Mouse (Mus musculus) lung, postnatal 10 days (tissue): Measurements from ENCODE around the gene Sec16b.

Experiments
- DNase-seq: peaks from one replicate; pipeline ENCODE4 v3.0.0; 2021

The Sec16b gene

DNA sequence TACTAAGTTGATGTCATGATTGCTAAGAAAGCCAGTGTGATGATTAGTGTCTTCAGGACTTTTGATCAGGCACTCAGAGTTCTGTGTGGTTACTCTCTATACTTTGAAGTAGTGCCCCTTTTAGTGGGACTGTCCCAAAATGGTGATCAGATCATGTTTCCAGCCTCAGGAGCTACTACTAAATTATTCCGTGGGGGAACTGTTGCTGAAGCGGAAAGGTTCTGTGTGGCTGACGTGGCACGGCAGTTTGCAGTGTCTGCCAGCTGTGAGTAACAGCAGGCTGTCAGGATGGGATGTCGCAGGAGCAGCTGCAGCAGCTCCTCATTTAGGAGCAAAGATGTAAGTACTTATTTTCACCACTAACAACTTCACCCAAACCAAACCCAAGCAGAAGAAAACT is at the start of gene Sec16b:
TSS of gene Sec16b (plus strand) at position 207 of the 400 bp plus-strand sequence.
- DNase-seq: peak; percentile 69

- DNase-seq: no peak
These were observed 48.7 kb upstream of the Sec16b start for GRCm38 (mm10) chr1:157457789-157458188.

- DNase-seq: peak; percentile 92
These were observed 47.9 kb upstream of the Sec16b start, which contains the start of gene Cryzl2 for GRCm38 (mm10) chr1:157458421-157459208. TSS of gene Cryzl2 (plus strand) at chr1:157458577.

GRCm38 (mm10) chr1:157459904-157460303 is 46.6 kb upstream of the Sec16b start:
- DNase-seq: no peak

GRCm38 (mm10) chr1:157461276-157461675 is 45.3 kb upstream of the Sec16b start:
- DNase-seq: no peak

DNA sequence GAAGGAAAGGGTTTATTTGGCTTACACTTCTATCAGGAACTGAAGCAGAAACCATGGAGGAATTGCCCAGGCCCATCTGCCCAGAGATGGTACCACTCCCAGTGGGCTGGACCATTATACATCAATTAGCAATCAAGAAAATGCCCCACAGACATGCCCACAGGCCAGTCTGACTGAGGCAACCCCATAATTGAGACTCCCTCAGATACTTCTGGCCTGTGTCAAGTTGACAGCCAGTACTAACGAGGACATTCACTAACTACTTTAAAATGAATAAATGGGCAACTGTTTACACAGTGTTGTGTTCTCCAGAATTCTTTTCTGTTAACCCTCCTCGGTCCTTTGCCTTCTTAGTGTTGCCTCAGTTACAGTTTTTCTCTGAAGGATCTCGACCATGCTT is 44.2 kb upstream of the Sec16b start:
- DNase-seq: no peak

DNA sequence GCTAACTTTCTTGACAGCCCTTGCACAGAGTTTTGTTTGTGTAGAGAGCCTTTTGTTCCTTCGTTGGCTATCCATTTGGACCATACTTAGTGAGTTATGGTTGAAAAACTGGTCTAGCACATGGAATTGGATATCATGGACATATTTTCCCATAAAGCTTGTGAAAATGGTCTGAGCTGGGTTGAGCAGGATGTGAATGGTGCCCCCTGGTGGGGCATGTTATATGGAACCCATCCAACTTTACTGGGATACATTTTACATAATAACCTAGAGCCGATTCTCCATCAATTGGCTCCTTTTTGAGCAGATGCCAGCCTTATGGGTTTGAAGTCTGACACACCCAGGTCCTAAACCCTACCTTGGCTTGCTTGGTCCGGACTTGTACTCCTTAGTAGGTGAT is 41.3 kb upstream of the Sec16b start:
- DNase-seq: peak; percentile 62

DNA sequence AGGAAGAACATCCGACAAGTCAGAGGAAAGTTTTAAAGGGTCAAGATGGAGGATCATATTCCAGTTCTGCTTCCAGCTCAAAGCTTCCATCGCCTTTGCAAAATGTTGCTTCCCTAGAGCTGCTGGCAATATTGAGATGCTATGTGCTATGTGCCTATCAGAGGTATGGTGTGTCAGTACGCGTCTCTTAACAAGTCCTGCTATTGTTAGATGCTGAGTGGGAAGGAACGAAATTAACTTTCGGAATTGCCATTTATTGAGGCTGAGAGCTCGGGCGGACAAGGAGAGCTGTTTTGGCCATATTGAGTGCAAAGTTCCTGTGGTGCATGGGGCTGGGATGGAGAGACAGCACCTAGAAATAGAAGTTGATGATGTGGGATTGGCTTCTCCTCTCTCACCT is 38.7 kb upstream of the Sec16b start:
- no peak for DNase-seq

DNA sequence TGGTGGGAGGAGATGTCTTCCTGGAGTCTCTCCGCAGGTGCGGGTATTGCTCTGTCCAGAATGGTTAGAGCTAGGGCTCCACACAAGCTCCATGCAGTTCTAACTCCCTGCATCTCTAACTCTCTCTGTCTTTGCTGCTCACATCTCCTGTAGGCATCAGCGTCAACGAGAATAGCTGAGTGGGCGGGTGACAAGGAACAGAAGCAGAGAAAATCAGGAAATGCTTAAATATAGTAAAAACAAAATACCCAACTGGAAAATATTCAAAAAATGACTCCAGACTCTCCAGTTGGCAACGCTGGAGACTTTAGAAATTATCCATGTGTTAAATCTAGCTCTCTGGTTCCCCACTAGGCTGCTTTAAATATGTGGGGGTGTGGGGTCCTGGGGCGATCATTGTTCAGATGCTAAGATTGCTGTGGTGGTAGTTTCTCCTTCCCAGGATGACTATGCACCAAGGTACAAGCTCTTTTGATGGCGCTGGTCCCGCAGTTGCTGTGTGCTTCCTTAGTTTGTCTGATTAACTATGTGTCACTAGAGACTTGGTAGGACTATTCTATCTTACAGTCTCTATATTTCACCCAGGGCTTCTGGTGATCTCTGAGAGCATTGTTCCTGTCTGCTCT is 35.7 kb upstream of the Sec16b start:
- no peak for DNase-seq

GRCm38 (mm10) chr1:157472716-157473115 is 33.8 kb upstream of the Sec16b start:
- DNase-seq: no peak

GRCm38 (mm10) chr1:157474865-157475264 is 31.7 kb upstream of the Sec16b start:
- no peak for DNase-seq

DNA sequence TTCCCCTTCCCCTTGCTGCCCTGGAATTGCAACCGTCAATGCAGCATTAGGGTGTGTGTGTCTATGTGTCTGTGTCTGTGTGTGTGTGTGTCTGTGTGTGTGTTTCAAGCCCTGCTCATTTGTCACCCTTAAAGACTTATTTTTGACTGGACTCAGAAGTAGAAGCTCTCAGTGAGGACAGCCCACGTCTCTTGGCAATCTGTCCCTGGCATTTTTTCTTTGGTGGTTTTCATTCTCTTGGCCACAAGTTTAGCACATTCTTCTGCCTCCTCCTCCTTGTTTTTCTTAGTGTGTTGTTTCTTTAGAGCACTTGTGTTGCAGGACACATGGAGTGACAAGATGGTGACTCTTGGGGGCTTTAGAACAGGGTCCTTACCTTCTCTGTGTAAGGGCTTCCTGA is 30.3 kb upstream of the Sec16b start:
- no peak for DNase-seq

- DNase-seq: no peak
These were observed 26.4 kb upstream of the Sec16b start for GRCm38 (mm10) chr1:157480090-157480489.

GRCm38 (mm10) chr1:157480901-157481300 is 25.6 kb upstream of the Sec16b start:
- DNase-seq: no peak

DNA sequence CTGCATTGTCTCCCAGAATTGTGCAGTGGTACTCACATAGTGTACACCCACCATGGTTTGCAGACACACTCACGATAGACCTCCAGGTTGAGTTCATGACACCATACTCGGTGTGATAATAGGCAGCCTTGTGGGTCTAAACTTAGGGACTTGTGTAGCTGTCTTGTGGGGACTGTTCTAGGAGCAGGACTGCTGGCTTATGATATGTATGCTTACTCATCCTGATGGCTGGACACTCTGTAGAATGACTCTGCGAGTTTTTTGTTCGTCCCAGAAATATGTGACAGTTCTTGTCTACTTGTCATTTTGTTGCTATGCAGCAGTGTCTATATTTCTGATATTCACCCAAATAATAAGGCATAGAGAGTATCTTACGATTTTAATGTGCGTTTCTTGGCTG is 24.9 kb upstream of the Sec16b start:
- no peak for DNase-seq

DNA sequence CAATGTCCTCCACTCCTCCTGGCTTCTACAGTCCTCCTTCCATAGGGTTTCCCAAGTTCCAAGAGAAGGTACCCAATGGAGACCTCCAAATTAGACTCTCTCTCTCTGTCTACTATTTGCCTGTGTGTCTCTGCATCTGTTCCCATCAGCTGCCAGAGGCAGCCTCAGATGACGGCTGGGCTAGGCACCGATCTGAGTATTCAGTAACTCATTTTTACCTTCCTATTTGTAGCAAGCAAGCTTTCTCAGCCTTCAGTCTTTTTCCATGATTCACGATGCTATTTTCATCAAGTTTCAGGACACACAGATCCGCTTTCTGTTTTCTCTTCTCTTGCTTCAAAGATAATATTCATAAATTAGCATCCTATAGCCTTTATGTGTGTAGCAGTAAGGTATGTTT is 22.4 kb upstream of the Sec16b start:
- no peak for DNase-seq

DNA sequence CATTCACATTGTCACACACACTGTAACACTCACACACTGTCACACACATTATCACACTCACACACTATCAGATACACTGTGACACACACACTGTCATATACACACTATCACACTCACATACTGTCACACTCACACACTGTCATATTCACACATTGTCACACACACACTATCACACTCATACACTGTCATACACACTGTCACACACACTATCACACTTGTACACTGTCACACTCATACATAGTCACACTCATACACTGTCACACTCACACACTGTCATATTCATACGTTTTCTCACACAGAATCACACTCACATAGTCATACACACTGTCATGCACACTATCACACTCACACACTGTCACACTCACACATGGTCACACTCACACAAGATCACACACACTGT is 5.9 kb upstream of the Sec16b start:
- DNase-seq: no peak

DNA sequence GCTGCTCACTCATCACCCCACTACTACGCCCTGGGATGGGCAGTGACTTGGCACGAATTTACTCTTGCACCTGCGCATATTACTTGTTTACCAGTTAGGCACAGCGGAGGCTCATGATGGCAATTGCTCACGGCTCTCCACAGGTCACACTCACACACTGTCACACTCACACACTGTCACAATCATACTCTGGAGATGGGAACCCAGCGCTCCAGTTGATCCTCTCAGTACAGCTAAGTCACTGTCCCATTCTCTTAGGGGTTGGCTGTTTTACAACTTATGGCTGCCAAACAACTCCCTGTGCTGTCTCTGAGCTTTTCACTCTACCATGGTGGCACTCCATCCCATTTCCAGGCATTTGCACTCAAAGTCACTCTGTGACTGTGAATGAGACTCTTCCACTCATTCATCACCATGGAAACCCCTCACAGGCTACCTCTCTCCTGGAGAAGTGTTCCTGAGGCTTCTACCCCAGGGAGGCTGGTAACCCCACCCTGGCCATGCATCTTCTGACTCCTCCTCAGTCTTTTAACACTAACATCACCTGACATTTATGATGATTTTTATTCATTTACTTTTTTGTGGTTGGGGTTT is 5.1 kb upstream of the Sec16b start:
- DNase-seq: no peak

DNA sequence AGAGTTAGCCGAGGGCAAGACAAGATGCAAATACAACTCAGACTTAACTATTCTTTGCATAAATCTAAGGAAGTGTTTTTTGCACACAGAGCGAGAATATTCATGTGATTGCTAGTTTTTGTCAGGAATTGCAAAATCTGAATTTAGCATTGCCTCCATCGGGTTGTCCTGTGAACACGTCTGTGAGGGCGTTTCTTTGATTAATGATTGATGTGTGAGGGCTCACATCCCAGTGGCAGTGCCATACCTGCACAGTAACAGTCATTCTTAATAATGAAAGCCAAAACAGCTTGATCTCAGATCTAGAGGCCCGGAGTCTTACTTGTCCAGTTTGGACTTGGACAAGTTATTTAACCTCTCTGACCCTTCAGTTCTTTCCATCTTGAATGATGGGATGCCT is 3.5 kb upstream of the Sec16b start:
- no peak for DNase-seq

DNA sequence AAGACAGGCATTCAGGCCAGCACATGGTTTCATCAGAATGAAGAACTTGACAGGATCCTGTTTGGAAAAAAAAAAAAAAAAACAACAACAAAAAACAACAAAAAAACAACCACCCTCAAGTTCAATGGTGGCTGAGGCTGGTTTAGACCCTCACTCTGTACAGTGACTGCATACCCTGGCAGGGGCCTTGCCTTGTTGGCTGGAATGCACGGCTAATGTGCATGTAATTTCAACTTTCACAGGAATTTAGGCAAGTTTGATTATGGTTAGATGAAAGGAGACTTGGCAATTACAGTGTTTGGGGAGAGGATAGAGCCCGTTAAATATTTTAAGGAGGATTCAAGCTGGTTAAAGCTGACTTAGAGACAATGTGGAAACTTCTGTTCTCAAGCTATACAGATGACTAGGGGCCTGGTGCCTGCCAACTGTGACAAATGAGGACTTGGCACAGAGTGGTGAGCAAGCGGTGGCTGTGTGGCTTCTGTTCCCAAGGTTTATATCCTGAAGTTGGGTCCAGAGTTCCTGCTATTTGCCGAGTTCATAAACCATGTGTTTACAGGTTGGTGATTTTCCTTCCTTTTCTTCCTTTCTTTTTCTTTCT is 567 bp downstream of the Sec16b start:
- DNase-seq: peak; percentile 16

GRCm38 (mm10) chr1:157507814-157508213 is 1.3 kb downstream of the Sec16b start:
- peak; percentile 65 for DNase-seq

DNA sequence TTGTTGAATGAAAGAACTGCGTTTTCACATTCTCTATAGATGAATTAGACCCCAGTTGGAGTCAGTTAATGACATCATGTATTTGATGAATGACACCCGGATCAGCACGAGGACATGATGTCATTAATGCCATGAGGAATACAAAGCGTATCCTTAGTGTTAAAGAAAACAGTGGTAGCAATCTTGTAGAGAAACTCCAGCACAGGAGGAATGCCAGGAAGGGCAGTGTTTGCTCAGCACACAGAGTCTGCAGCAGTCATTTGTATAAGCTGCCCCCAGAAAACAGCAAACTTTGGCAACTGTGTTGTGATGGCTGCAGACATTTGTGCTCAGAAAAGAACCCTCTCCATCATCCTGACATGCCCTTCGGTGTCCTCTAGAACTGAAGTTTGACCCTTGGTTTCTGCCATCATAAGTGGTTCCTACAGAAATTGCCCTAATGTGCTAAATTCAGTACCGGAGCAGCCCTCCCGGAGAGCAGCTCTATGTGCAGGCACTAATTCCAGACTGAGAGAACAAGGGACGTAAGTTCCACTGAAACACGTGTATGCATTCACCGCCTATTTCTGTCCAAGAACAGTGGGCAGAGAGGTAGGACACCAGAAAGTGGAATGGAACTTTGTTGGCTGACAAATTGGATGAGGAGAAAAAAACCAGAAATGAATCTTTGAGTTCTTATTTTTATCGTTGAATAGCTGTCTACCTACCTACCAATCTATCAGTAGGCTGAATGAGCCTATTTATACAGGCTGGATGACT is 6.3 kb downstream of the Sec16b start:
- DNase-seq: no peak

GRCm38 (mm10) chr1:157513559-157513958 is 7.0 kb downstream of the Sec16b start:
- DNase-seq: no peak
